Mouse (Mus musculus): ENCODE data around the gene Tmem39a. TPM values are rescaled to one million over a fixed set of nuclear protein-coding genes. Genes with fewer than 3 reads are reported as not detected.

The Tmem39a gene
- polyA plus RNA-seq, 1 experiment from 2014 or later = 18.4 TPM

DNA sequence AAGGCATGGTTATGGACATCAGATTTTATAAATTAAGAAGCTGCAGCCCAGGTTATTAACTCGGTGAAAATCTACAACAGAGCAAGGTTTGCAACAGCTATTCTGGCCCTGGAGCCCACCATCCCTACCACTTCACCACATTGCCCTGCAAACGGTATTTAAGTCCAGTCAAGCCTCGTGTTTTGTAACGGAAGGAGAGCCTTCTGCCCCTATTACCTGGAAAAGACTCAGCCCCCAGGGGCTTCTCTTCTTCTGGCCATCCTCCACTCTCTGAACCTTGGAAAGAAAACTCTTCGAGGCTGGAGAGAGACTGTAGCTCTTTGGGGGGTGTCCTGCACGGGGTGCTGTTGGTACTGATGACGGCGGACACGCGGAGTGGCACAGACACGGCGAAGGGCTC is 50.2 kb downstream of the Tmem39a start:
- 81% methylated on average over 12 of the region's 12 CpGs for WGBS (ENCODE audit: insufficient replicate concordance)
- H3K36me3 ChIP-seq (replicated peaks; ENCODE audit: insufficient read depth, low read length) = no peaks in the 10 kb centered on the region; the same call in 1 of the 2 replicates
- no peak for DNase-seq

DNA sequence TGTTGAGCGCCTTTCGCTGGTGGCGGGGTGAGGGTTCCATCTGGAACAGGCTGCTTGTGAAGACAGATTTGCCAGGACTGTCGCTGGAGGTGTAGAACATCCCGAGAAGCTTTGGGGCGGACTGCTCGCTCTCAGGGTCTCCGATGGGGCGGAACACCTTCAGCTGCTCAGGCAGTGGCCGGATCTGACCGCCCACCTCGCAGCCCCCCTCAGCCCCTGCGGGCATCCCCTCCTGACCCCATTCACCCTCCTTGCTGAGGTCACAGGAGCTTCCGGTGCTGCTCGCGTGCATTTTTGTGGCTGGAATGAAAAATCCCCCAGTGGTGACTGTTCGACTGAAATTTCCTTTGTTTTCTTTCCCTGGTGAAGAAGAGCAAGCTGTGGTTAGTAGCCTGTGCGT is 50.6 kb downstream of the Tmem39a start:
- Histone ChIP-seq H3K4me1 (ENCODE audit: insufficient read depth) (no peaks in the 10 kb centered on the region), H3K9me3 (ENCODE audit: low read length) (no peaks in the 10 kb centered on the region), H3K27me3 (ENCODE audit: insufficient read depth, low read length) (no peaks in the 10 kb centered on the region), H3K36me3 (replicated peaks; ENCODE audit: insufficient read depth, low read length) (no peaks in the 10 kb centered on the region; the same call in 1 of the 2 replicates), H3K4me3 (ENCODE audit: low read depth, low read length) (no peak overlapping the region), H3K27ac (ENCODE audit: low read depth) (no peak overlapping the region), H3K9ac (replicated peaks) (no peak overlapping the region), H3K4me2 (ENCODE audit: low read depth, low read length) (no peak overlapping the region)
- ATAC-seq = no peak
- TF ChIP-seq CTCF (IDR thresholded peaks at IDR 0.05; ENCODE audit: low read depth) = no peak
- 72% methylated on average over 18 of the region's 18 CpGs for WGBS (ENCODE audit: insufficient replicate concordance)
- DNase-seq = no peak

More for the DNA sequence above, 50.2 kb downstream of the Tmem39a start:
- TF ChIP-seq CTCF (IDR thresholded peaks at IDR 0.05; ENCODE audit: low read depth) (no peak), EP300 (IDR thresholded peaks at IDR 0.05; ENCODE audit: low read depth) (no peak)
- H3K4me1 ChIP-seq (ENCODE audit: insufficient read depth) = no peaks in the 10 kb centered on the region
- no peak overlapping the region for H3K27ac ChIP-seq (ENCODE audit: low read depth)
- H3K27me3 ChIP-seq (ENCODE audit: insufficient read depth, low read length) = no peaks in the 10 kb centered on the region
- H3K9ac ChIP-seq (replicated peaks) = no peak overlapping the region
- ATAC-seq = no peak
- H3K9me3 ChIP-seq (ENCODE audit: low read length) = no peaks in the 10 kb centered on the region
- no peak overlapping the region for H3K4me2 ChIP-seq (ENCODE audit: low read depth, low read length)
- H3K4me3 ChIP-seq (ENCODE audit: low read depth, low read length) = no peak overlapping the region

GRCm38 (mm10) chr16:38612646-38613045 is 54.1 kb downstream of the Tmem39a start:
- H3K4me1 ChIP-seq (ENCODE audit: insufficient read depth) = no peaks in the 10 kb centered on the region
- ATAC-seq (no peak), DNase-seq (no peak)
- 72% methylated on average over 5 of the region's 5 CpGs for WGBS (ENCODE audit: insufficient replicate concordance)
- no peak for TF ChIP-seq CTCF (IDR thresholded peaks at IDR 0.05; ENCODE audit: low read depth)
- no peak for TF ChIP-seq EP300 (IDR thresholded peaks at IDR 0.05; ENCODE audit: low read depth)
- H3K4me3 ChIP-seq (ENCODE audit: low read depth, low read length) = no peak overlapping the region
- H3K36me3 ChIP-seq (replicated peaks; ENCODE audit: insufficient read depth, low read length) = no peaks in the 10 kb centered on the region
- H3K4me2 ChIP-seq (ENCODE audit: low read depth, low read length) = no peak overlapping the region
- no peak overlapping the region for H3K27ac ChIP-seq (ENCODE audit: low read depth)
- H3K27me3 ChIP-seq (ENCODE audit: insufficient read depth, low read length) = no peaks in the 10 kb centered on the region
- H3K9me3 ChIP-seq (ENCODE audit: low read length) = no peaks in the 10 kb centered on the region
- no peak overlapping the region for H3K9ac ChIP-seq (replicated peaks)

- Histone ChIP-seq H3K27me3 (ENCODE audit: insufficient read depth, low read length) (no peaks in the 10 kb centered on the region), H3K4me1 (ENCODE audit: insufficient read depth) (no peaks in the 10 kb centered on the region), H3K36me3 (replicated peaks; ENCODE audit: insufficient read depth, low read length) (no peaks in the 10 kb centered on the region), H3K4me3 (ENCODE audit: low read depth, low read length) (no peak overlapping the region), H3K4me2 (ENCODE audit: low read depth, low read length) (no peak overlapping the region), H3K9me3 (ENCODE audit: low read length) (no peaks in the 10 kb centered on the region), H3K9ac (replicated peaks) (no peak overlapping the region), H3K27ac (ENCODE audit: low read depth) (no peak overlapping the region)
- DNase-seq (no peak), ATAC-seq (no peak)
- TF ChIP-seq CTCF (IDR thresholded peaks at IDR 0.05; ENCODE audit: low read depth) = no peak
- TF ChIP-seq EP300 (IDR thresholded peaks at IDR 0.05; ENCODE audit: low read depth) = no peak
- WGBS (ENCODE audit: insufficient replicate concordance) = 88% methylated on average over 6 of the region's 6 CpGs
Measured at GRCm38 (mm10) chr16:38613646-38614045, 55.1 kb downstream of the Tmem39a start.

GRCm38 (mm10) chr16:38617977-38618376 is 59.5 kb downstream of the Tmem39a start:
- DNase-seq = no peak
- H3K4me3 ChIP-seq (ENCODE audit: low read depth, low read length) = no peak overlapping the region

DNA sequence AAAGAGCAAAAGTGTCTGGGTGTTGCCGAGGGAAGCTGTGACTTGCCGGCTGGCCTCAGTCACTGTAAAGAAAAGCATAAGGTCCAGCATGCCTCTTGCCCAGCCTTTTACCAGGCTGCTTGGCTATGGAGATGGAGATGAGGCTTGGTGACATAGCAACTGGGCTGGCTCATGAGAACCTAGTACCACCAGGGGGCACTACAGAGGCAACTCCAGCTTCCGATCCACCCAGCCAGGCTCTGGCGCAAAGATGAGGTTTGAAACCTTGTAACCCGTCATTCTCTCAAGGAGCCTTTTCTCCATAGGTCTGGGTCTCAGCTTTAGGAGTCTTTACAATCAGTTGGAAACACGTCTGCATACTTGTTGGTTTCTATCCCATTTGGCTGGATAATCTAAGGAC is 60.6 kb downstream of the Tmem39a start:
- WGBS (ENCODE audit: insufficient replicate concordance) = 21% methylated on average over 6 of the region's 6 CpGs
- no peaks in the 10 kb centered on the region for H3K9me3 ChIP-seq (ENCODE audit: low read length)
- TF ChIP-seq EP300 (IDR thresholded peaks at IDR 0.05; ENCODE audit: low read depth) (no peak), CTCF (IDR thresholded peaks at IDR 0.05; ENCODE audit: low read depth) (peak; percentile 81)
- no peak overlapping the region for H3K4me2 ChIP-seq (ENCODE audit: low read depth, low read length)
- no peak overlapping the region for H3K27ac ChIP-seq (ENCODE audit: low read depth)
- H3K4me3 ChIP-seq (ENCODE audit: low read depth, low read length) = no peak overlapping the region
- ATAC-seq (no peak), DNase-seq (peak; percentile 73)
- H3K36me3 ChIP-seq (replicated peaks; ENCODE audit: insufficient read depth, low read length) = no peaks in the 10 kb centered on the region
- no peaks in the 10 kb centered on the region for H3K27me3 ChIP-seq (ENCODE audit: insufficient read depth, low read length)
- no peaks in the 10 kb centered on the region for H3K4me1 ChIP-seq (ENCODE audit: insufficient read depth)
- no peak overlapping the region for H3K9ac ChIP-seq (replicated peaks)

More at GRCm38 (mm10) chr16:38617977-38618376, 59.5 kb downstream of the Tmem39a start:
- ATAC-seq = no peak
- 86% methylated on average over 13 of the region's 13 CpGs for WGBS (ENCODE audit: insufficient replicate concordance)
- Histone ChIP-seq H3K9ac (replicated peaks) (no peak overlapping the region), H3K4me1 (ENCODE audit: insufficient read depth) (no peaks in the 10 kb centered on the region), H3K27me3 (ENCODE audit: insufficient read depth, low read length) (no peaks in the 10 kb centered on the region), H3K36me3 (replicated peaks; ENCODE audit: insufficient read depth, low read length) (no peaks in the 10 kb centered on the region), H3K4me2 (ENCODE audit: low read depth, low read length) (no peak overlapping the region), H3K9me3 (ENCODE audit: low read length) (no peaks in the 10 kb centered on the region), H3K27ac (ENCODE audit: low read depth) (no peak overlapping the region)
- no peak for TF ChIP-seq CTCF (IDR thresholded peaks at IDR 0.05; ENCODE audit: low read depth)
- TF ChIP-seq EP300 (IDR thresholded peaks at IDR 0.05; ENCODE audit: low read depth) = no peak
